Mouse (Mus musculus): ENCODE measurements around the gene Sppl3. TPM values are rescaled to one million over a fixed set of nuclear protein-coding genes. Genes with fewer than 3 reads are reported as not detected.
A peak's percentile ranks its signal among the peaks of the same experiment; 100 is the strongest.
"Not testable (repeated sequence)": the region's sequence is repeated elsewhere in the genome, so short reads cannot be mapped to it uniquely, and the experiment has no call there.

Sppl3 gene
- polyA plus RNA-seq, 1 experiment, result 112 TPM

GRCm38 (mm10) chr5:115072143-115072542, 61.2 kb downstream of the Sppl3 start:
- Histone ChIP-seq H3K27ac (ENCODE audit: control insufficient read depth, insufficient read depth, low read length) (no peak overlapping the region), H3K27me3 (ENCODE audit: control insufficient read depth, insufficient read depth, low read length) (no peaks in the 10 kb centered on the region), H3K4me3 (ENCODE audit: control insufficient read depth, insufficient read depth, low read length) (no peak overlapping the region), H3K4me1 (replicated peaks; ENCODE audit: control insufficient read depth, insufficient read depth, low read length) (peaks cover 3% of the 10 kb centered on the region; the same call in 1 of the 2 replicates), H3K36me3 (ENCODE audit: control insufficient read depth, insufficient read depth, low read length) (no peaks in the 10 kb centered on the region)
- DNase-seq, result no peak
- WGBS, result 89% methylated on average over 7 of the region's 7 CpGs
- TF ChIP-seq CTCF (IDR thresholded peaks at IDR 0.05; ENCODE audit: borderline replicate concordance, control insufficient read depth, extremely low read depth, insufficient read depth, low read length, poor library complexity) (no peak), POLR2A (IDR thresholded peaks at IDR 0.05; ENCODE audit: control insufficient read depth, extremely low read depth, insufficient read depth, low read length, poor library complexity) (no peak)

DNA sequence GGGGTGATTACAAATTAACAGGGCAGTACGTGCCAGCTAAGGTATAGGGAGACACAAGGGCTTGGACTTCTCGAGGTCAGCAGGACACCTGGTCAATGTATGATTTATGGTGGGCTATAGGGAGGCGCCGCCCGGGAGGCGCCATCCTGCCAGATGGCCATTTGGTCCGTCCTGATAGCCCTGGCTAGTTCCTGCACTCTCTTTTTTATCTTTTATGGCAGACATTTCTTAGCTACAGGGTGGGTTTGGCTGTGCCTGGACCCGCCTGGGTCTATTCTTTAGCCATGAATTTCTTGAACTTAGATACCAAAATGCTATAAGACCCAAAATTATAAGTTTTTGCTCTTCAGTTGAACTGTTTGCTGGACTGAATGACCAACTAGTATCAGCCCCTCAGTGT, 62.4 kb downstream of the Sppl3 start:
- not testable (repeated sequence) for H3K4me1 ChIP-seq (replicated peaks; ENCODE audit: control insufficient read depth, insufficient read depth, low read length); DNase-seq; H3K27ac ChIP-seq (ENCODE audit: control insufficient read depth, insufficient read depth, low read length); H3K36me3 ChIP-seq (ENCODE audit: control insufficient read depth, insufficient read depth, low read length); H3K4me3 ChIP-seq (ENCODE audit: control insufficient read depth, insufficient read depth, low read length); H3K27me3 ChIP-seq (ENCODE audit: control insufficient read depth, insufficient read depth, low read length)
- 98% methylated on average over 8 of the region's 8 CpGs for WGBS

DNA sequence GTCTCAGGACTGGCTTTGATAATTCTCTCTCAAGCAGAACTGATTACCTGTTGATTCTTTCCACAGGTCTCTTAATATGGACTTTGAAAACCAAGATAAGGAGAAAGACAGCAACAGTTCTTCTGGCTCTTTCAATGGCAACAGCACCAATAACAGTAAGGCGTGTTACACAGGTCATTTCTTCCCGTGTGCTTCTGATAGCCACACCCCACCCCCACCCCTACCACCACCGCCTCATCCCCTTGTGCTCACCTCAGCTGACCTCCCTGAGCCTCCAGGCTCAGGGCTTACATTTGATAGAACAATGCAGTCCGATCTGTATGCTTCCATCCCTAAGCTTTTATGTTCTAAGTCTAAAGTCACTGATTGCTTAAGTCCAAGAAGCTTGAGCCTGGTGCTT, 63.8 kb downstream of the Sppl3 start:
- 90% methylated on average over 4 of the region's 4 CpGs for WGBS
- DNase-seq, result no peak
- Histone ChIP-seq H3K4me1 (replicated peaks; ENCODE audit: control insufficient read depth, insufficient read depth, low read length) (peaks cover 3% of the 10 kb centered on the region; the same call in 1 of the 2 replicates), H3K4me3 (ENCODE audit: control insufficient read depth, insufficient read depth, low read length) (no peak overlapping the region), H3K36me3 (ENCODE audit: control insufficient read depth, insufficient read depth, low read length) (no peaks in the 10 kb centered on the region), H3K27me3 (ENCODE audit: control insufficient read depth, insufficient read depth, low read length) (no peaks in the 10 kb centered on the region), H3K27ac (ENCODE audit: control insufficient read depth, insufficient read depth, low read length) (no peak overlapping the region)
- TF ChIP-seq CTCF (IDR thresholded peaks at IDR 0.05; ENCODE audit: borderline replicate concordance, control insufficient read depth, extremely low read depth, insufficient read depth, low read length, poor library complexity), result no peak
- TF ChIP-seq POLR2A (IDR thresholded peaks at IDR 0.05; ENCODE audit: control insufficient read depth, extremely low read depth, insufficient read depth, low read length, poor library complexity), result no peak

- Histone ChIP-seq H3K4me3 (ENCODE audit: control insufficient read depth, insufficient read depth, low read length) (no peak overlapping the region), H3K27me3 (ENCODE audit: control insufficient read depth, insufficient read depth, low read length) (no peaks in the 10 kb centered on the region), H3K27ac (ENCODE audit: control insufficient read depth, insufficient read depth, low read length) (no peak overlapping the region), H3K4me1 (replicated peaks; ENCODE audit: control insufficient read depth, insufficient read depth, low read length) (peaks cover 8% of the 10 kb centered on the region), H3K36me3 (ENCODE audit: control insufficient read depth, insufficient read depth, low read length) (no peaks in the 10 kb centered on the region)
- 60% methylated on average over 5 of the region's 5 CpGs for WGBS
- DNase-seq, result peak; percentile 82
- TF ChIP-seq POLR2A (IDR thresholded peaks at IDR 0.05; ENCODE audit: control insufficient read depth, extremely low read depth, insufficient read depth, low read length, poor library complexity), result no peak
- TF ChIP-seq CTCF (IDR thresholded peaks at IDR 0.05; ENCODE audit: borderline replicate concordance, control insufficient read depth, extremely low read depth, insufficient read depth, low read length, poor library complexity), result no peak
These were observed 65.4 kb downstream of the Sppl3 start for GRCm38 (mm10) chr5:115076144-115076901.

- DNase-seq, result peak; percentile 43
- Histone ChIP-seq H3K27me3 (ENCODE audit: control insufficient read depth, insufficient read depth, low read length) (no peaks in the 10 kb centered on the region), H3K27ac (ENCODE audit: control insufficient read depth, insufficient read depth, low read length) (peak overlapping the region; percentile 78; the same call in 1 of the 2 replicates), H3K36me3 (ENCODE audit: control insufficient read depth, insufficient read depth, low read length) (peaks cover 27% of the 10 kb centered on the region), H3K4me3 (ENCODE audit: control insufficient read depth, insufficient read depth, low read length) (no peak overlapping the region), H3K4me1 (replicated peaks; ENCODE audit: control insufficient read depth, insufficient read depth, low read length) (peaks cover 22% of the 10 kb centered on the region)
- 27% methylated on average over 5 of the region's 5 CpGs for WGBS
- no peak for TF ChIP-seq POLR2A (IDR thresholded peaks at IDR 0.05; ENCODE audit: control insufficient read depth, extremely low read depth, insufficient read depth, low read length, poor library complexity)
- no peak for TF ChIP-seq CTCF (IDR thresholded peaks at IDR 0.05; ENCODE audit: borderline replicate concordance, control insufficient read depth, extremely low read depth, insufficient read depth, low read length, poor library complexity)
These were observed 70.7 kb downstream of the Sppl3 start for GRCm38 (mm10) chr5:115081636-115082035.

GRCm38 (mm10) chr5:115083492-115083891, 72.6 kb downstream of the Sppl3 start:
- no peak overlapping the region for H3K4me3 ChIP-seq (ENCODE audit: control insufficient read depth, insufficient read depth, low read length)
- H3K27me3 ChIP-seq (ENCODE audit: control insufficient read depth, insufficient read depth, low read length), result no peaks in the 10 kb centered on the region
- peaks cover 30% of the 10 kb centered on the region for H3K36me3 ChIP-seq (ENCODE audit: control insufficient read depth, insufficient read depth, low read length)
- peaks cover 24% of the 10 kb centered on the region for H3K4me1 ChIP-seq (replicated peaks; ENCODE audit: control insufficient read depth, insufficient read depth, low read length)
- H3K27ac ChIP-seq (ENCODE audit: control insufficient read depth, insufficient read depth, low read length), result peak overlapping the region; percentile 2; the same call in 1 of the 2 replicates
- DNase-seq, result peak; percentile 49
- TF ChIP-seq POLR2A (IDR thresholded peaks at IDR 0.05; ENCODE audit: control insufficient read depth, extremely low read depth, insufficient read depth, low read length, poor library complexity) (no peak), CTCF (IDR thresholded peaks at IDR 0.05; ENCODE audit: borderline replicate concordance, control insufficient read depth, extremely low read depth, insufficient read depth, low read length, poor library complexity) (0 out of 2 replicates have a peak, but pooled peaks have one; percentile 17)
- 18% methylated on average over 6 of the region's 6 CpGs for WGBS

GRCm38 (mm10) chr5:115085675-115086074, 74.7 kb downstream of the Sppl3 start:
- Histone ChIP-seq H3K4me1 (replicated peaks; ENCODE audit: control insufficient read depth, insufficient read depth, low read length) (peaks cover 27% of the 10 kb centered on the region), H3K36me3 (ENCODE audit: control insufficient read depth, insufficient read depth, low read length) (peaks cover 51% of the 10 kb centered on the region), H3K27me3 (ENCODE audit: control insufficient read depth, insufficient read depth, low read length) (no peaks in the 10 kb centered on the region), H3K27ac (ENCODE audit: control insufficient read depth, insufficient read depth, low read length) (no peak overlapping the region), H3K4me3 (ENCODE audit: control insufficient read depth, insufficient read depth, low read length) (no peak overlapping the region)
- no peak for DNase-seq
- 95% methylated on average over 2 of the region's 2 CpGs for WGBS
- TF ChIP-seq POLR2A (IDR thresholded peaks at IDR 0.05; ENCODE audit: control insufficient read depth, extremely low read depth, insufficient read depth, low read length, poor library complexity), result no peak
